Mouse (Mus musculus): Measurements from ENCODE around the gene Arxes1.

DNA sequence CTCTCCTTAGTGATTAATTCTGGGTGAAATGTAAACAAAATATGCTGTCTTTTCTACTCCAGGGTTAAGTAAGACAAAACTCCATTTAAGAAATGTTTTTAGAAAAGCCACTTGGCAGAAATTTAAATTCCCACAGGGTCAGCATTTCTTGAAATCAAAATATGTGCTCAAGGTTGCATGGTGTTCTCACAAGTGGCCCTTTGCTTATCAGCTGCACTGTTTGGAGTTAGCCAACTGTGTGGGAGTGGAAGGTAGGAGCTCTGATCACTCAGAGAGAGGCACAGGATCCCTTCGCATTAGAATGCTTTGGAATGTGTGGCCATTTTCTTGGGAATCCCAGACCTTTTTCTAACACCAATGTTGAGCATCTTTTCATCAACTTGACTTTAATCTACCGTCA, 42.5 kb upstream of the Arxes1 start:
- TF ChIP-seq CTCF (IDR thresholded peaks at IDR 0.05; ENCODE audit: low read depth, low read length) (no peak), POLR2A (IDR thresholded peaks at IDR 0.05; ENCODE audit: borderline replicate concordance, low read depth, low read length) (no peak)
